Mouse (Mus musculus) thymus, adult 2 months (tissue): ENCODE measurements around the gene Batf2. TPM values are rescaled to one million over a fixed set of nuclear protein-coding genes. Genes with fewer than 3 reads are reported as not detected.

ENCODE experiments used
- DNase-seq: peaks from one replicate; pipeline ENCODE4 v3.0.0; 2021
- H3K27ac ChIP-seq: fragments of 200-500 bp; 2 replicates; pipeline ENCODE4 v1.5.1; 2012; ENCODE audit warnings: low read length, control low read depth; ENCODE audit not compliant: control insufficient read depth, insufficient read depth
- H3K27me3 ChIP-seq: fragments of 200-500 bp; 2 replicates; pipeline ENCODE4 v1.6.1; 2012; ENCODE audit warnings: mild to moderate bottlenecking, low read length, moderate library complexity, mixed read lengths; ENCODE audit not compliant: control insufficient read depth, insufficient read depth
- H3K36me3 ChIP-seq: fragments of 200-500 bp; 2 replicates; pipeline ENCODE4 v1.6.1; 2012; ENCODE audit warnings: mild to moderate bottlenecking, low read length, moderate library complexity; ENCODE audit not compliant: control insufficient read depth, insufficient read depth
- H3K4me1 ChIP-seq: fragments of 200-500 bp; replicated peaks from 2 replicates; pipeline ENCODE4 v1.6.1; 2012; ENCODE audit warnings: low read length; ENCODE audit not compliant: control insufficient read depth, insufficient read depth
- H3K4me3 ChIP-seq: fragments of 200-500 bp; 2 replicates; pipeline ENCODE4 v1.5.1; 2012; ENCODE audit warnings: mild to moderate bottlenecking, low read length, control low read depth, moderate library complexity; ENCODE audit not compliant: control insufficient read depth, insufficient read depth
- CTCF ChIP-seq: fragments of 200-500 bp; IDR thresholded peaks from 2 replicates; pipeline ENCODE4 v1.5.1; 2012; ENCODE audit warnings: mild to moderate bottlenecking, control low read depth, low read length, moderate library complexity, borderline replicate concordance; ENCODE audit not compliant: control insufficient read depth, poor library complexity, insufficient read depth; ENCODE audit errors: extremely low read depth
- POLR2A ChIP-seq: fragments of 200-500 bp; IDR thresholded peaks from 2 replicates; pipeline ENCODE4 v1.6.1; 2012; ENCODE audit warnings: mild to moderate bottlenecking, low read length, control low read depth, moderate library complexity; ENCODE audit not compliant: control insufficient read depth, poor library complexity, insufficient read depth; ENCODE audit errors: extremely low read depth
- WGBS: fragments of 180-500 bp; shearing (Covaris S2); methylation state at CpG from one replicate; pipeline ENCODE4 v1.1.7; 2018; 5-methylcytosine and 5-hydroxymethylcytosine counted together
- polyA plus RNA-seq: library from polyadenylated mRNA; depleted of rRNA; stranded (reverse); fragments of >200 nt; gene quantifications from 2 replicates; pipeline ENCODE4 v1.2.3, GENCODE M21; 2012

Gene Batf2
- polyA plus RNA-seq, 1 experiment, result 4.6 TPM

DNA sequence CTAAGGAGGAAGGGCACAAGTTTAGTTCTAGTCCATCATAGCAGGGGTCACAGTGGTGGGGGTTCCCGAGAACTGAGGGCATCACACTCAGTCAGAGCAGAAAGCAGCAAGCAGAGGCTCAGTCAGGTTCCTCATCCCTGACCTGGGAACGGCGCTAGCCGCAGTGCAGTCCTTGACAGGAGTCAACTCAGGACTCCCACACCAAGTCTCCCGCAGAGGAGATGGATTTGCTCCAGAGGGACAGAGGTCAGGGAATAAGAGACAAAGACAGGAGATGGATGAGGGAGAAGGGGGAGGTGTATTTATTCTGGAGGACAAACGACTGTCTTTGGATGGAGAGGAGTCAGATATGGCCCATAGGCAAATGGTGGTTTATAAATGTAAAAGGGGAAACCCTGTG lies 27.7 kb upstream of the Batf2 start:
- H3K4me1 ChIP-seq, result peaks cover 8% of the 10 kb centered on the region; the same call in 1 of the 2 replicates
- H3K27me3 ChIP-seq, result no peaks in the 10 kb centered on the region
- DNase-seq, result no peak
- H3K27ac ChIP-seq, result no peak overlapping the region
- TF ChIP-seq CTCF (no peak), POLR2A (no peak)
- no peaks in the 10 kb centered on the region; the same call in 1 of the 2 replicates for H3K36me3 ChIP-seq
- WGBS, result 91% methylated on average over 6 of the region's 6 CpGs
- no peak overlapping the region for H3K4me3 ChIP-seq

DNA sequence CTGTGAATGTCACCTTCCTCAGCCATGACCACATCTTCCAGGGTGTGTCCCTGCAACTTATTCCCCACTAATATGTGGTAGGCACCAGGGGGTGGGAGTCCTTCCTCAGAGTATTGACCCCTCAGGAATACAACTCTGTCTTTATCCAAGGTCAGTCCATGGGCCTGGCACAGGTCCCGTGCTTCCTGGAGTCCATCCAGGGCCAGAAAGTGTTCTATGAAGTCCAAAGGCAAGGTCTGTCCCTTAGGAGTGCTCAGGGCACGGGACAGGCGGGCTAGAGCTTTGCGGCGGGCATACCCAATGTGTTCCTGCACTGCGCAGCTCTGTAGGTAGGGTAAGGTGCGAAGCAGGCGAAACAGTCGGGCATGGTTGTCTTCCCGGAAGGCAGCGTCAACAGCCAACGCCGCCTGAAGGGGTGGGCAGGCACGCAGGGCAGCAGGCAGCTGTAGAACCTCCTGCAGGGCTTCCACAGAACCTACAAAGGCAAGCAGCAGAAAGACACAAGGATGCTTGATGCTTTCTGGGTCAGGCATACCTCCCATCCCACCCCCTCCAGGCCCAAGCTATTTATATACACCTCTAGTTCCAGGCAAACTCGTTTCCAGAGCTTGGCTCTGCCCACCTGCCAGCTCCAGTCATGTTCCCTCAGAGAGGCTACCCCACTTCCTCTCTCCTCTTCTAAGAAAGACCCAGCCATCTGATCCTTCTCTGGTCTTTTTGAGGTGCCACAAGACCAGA lies 24.5 kb upstream of the Batf2 start:
- WGBS, result 87% methylated on average over 15 of the region's 15 CpGs
- Histone ChIP-seq H3K4me3 (no peak overlapping the region), H3K4me1 (peaks cover 8% of the 10 kb centered on the region; the same call in 1 of the 2 replicates), H3K27ac (no peak overlapping the region), H3K36me3 (no peaks in the 10 kb centered on the region; the same call in 1 of the 2 replicates), H3K27me3 (no peaks in the 10 kb centered on the region)
- no peak for TF ChIP-seq CTCF
- DNase-seq, result no peak

DNA sequence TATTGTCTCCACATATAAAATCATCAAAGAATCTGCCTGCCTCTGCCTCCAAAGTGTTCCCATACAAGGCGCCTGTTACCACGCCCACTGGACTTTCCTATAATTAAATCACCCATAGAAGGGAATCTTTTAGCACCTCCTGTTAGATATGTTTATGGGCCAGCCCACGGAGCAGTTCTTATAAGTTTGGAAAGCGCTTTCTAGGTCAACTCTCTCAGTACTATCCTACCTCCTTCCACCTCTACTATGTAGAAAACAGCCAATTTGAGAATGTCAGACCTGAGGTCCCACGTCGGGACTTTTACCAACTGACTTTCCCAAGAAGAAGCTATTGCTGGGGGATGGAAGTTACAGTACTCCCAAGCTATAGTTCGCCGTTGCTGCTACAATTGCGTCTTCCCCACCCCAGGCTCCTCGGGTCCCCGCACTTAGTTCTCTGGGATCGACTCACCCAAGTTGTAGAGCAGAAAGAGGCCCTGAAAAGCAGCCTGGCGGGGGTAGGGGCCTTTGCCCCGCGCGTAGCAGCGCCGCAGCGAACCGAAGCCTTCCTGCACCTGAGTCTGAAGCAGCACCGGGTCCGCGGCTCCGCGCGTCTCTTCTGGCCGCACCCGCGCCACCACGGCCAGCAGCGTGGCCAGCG lies 23.3 kb upstream of the Batf2 start:
- TF ChIP-seq CTCF (no peak), POLR2A (no peak; the same call in 1 of the 2 replicates)
- WGBS, result 4% methylated on average over 32 of the region's 32 CpGs
- Histone ChIP-seq H3K36me3 (no peaks in the 10 kb centered on the region; the same call in 1 of the 2 replicates), H3K27me3 (no peaks in the 10 kb centered on the region), H3K4me3 (peak overlapping the region; percentile 66), H3K4me1 (peaks cover 8% of the 10 kb centered on the region; the same call in 1 of the 2 replicates), H3K27ac (no peak overlapping the region)
- DNase-seq, result no peak

DNA sequence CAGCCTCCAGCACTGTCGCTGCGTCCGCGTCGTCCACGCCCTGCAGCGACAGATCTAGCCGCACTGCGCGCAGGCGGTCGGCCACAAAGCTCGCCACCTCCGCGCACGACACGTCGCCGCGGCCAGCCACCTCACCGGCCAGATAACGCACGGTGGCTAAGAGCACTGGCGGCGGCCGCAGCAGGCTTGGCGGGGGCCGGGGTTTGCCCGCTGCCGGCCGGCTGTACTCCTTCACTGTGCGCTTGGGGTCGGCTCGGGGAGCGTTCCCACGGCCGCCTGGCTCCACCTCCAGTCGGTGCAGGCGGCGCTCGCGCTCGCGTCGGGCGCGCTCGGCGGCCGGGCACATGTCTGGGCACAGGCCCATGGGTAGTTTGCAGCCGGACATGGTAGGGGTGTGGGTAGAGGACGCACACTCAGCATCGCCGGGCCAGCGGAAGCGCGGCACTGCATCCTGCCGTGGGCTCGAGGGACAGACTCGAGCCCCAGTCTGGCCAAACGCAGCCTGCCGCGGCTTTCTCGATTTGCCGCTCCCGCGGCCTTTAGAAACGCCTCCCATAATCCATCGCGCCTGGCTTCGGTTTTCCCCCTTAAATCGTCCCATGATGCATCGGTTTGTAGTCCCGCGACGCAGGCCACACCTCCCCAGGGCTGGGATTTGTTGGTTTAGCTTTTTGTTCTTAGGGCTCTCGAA lies 22.7 kb upstream of the Batf2 start, which contains the start of gene Sac3d1:
TSS of gene Sac3d1 (minus strand) at position 665 of the 691 bp plus-strand sequence.
- peak; percentile 62; the same call in 1 of the 2 replicates for TF ChIP-seq CTCF
- TF ChIP-seq POLR2A, result peak; percentile 39; the same call in 1 of the 2 replicates
- DNase-seq, result peak; percentile 91
- Histone ChIP-seq H3K4me3 (peak within 1 kb of the TSS; percentile 66), H3K27ac (no peak within 1 kb of the TSS), H3K27me3 (no peaks in the 10 kb centered on the region), H3K4me1 (peaks cover 8% of the 10 kb centered on the region; the same call in 1 of the 2 replicates), H3K36me3 (no peaks in the 10 kb centered on the region; the same call in 1 of the 2 replicates)
- WGBS, result under 1% methylated on average over 77 of the region's 77 CpGs

DNA sequence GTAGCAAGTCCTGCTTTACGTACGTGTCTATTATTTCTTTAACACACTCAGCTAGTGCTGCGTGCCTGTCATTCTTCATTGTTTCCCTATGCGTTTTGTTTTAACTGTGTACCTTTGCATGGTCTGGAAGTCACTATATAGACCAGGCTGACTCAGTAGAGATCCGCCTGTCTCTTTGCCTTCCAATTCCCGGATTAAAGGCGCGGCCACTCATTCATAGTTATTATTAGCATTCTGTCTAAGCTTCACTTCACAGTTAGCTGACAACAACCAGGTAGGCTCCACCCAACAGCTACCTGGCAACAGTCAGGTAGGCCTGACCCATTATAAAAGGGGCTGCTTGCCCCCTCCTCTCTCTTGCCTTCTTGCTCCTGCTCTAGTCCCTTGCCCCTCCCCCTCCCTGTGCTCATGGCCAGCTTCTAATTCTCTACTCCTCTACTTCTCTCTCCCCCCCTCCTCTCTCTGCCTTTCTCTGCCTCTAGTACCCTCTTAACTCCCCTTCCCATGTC lies 22.1 kb upstream of the Batf2 start:
- no peaks in the 10 kb centered on the region for H3K27me3 ChIP-seq
- H3K27ac ChIP-seq, result no peak overlapping the region
- H3K4me3 ChIP-seq, result no peak overlapping the region
- no peak for TF ChIP-seq POLR2A
- TF ChIP-seq CTCF, result no peak
- WGBS, result 5% methylated on average over 8 of the region's 8 CpGs
- H3K4me1 ChIP-seq, result peaks cover 8% of the 10 kb centered on the region; the same call in 1 of the 2 replicates
- no peak for DNase-seq
- H3K36me3 ChIP-seq, result no peaks in the 10 kb centered on the region; the same call in 1 of the 2 replicates

DNA sequence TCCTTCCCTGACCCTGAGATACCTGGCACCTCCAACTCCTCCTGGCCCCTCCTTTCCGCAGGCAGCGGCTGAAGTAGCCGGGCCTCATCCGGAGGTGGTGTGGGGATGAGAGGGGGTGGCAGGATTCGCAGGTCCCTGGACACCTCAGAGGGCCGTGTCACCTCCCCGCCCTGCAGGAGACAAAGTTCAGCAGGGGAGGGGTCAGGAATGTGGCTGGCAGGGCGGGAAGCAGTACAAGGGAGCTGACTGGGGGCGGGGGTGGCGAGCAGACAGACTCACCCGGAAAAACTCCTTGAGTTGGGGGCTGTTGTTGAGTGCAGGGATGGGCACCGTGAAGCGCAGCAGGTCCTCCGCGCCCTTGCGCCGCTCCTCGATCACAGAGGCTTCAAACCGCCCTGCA lies 19.0 kb upstream of the Batf2 start:
- no peaks in the 10 kb centered on the region for H3K36me3 ChIP-seq
- no peak for TF ChIP-seq CTCF
- TF ChIP-seq POLR2A, result no peak
- no peak overlapping the region for H3K27ac ChIP-seq
- no peak overlapping the region for H3K4me3 ChIP-seq
- WGBS, result 95% methylated on average over 19 of the region's 19 CpGs
- no peaks in the 10 kb centered on the region for H3K27me3 ChIP-seq
- peaks cover 7% of the 10 kb centered on the region; the same call in 1 of the 2 replicates for H3K4me1 ChIP-seq
- DNase-seq, result no peak
